Mouse (Mus musculus) ES-Bruce4 (cell line): Measurements from ENCODE around the gene Gpr157. TPM values are rescaled to one million over a fixed set of nuclear protein-coding genes. Genes with fewer than 3 reads are reported as not detected.

Experiments used
- H3K27ac ChIP-seq: 2 replicates; pipeline ENCODE4 v1.5.1; 2012; ENCODE audit warnings: low read length, inconsistent platforms; ENCODE audit not compliant: insufficient read depth
- H3K27me3 ChIP-seq: 2 replicates; pipeline ENCODE4 v1.6.1; 2012; ENCODE audit warnings: mild to moderate bottlenecking, low read length, inconsistent platforms; ENCODE audit not compliant: control insufficient read depth, poor library complexity, insufficient read depth, severe bottlenecking
- H3K36me3 ChIP-seq: 2 replicates; pipeline ENCODE4 v1.6.1; 2012; ENCODE audit warnings: inconsistent platforms, mild to moderate bottlenecking, low read length, moderate library complexity; ENCODE audit not compliant: control insufficient read depth, poor library complexity, insufficient read depth, severe bottlenecking
- H3K4me1 ChIP-seq: one replicate; pipeline ENCODE4 v1.8.1; 2011; ENCODE audit warnings: low read length; ENCODE audit not compliant: control insufficient read depth, insufficient read depth
- H3K4me3 ChIP-seq: 2 replicates; pipeline ENCODE4 v1.5.1; 2011; ENCODE audit warnings: low read depth, mild to moderate bottlenecking, low read length
- H3K9ac ChIP-seq: 2 replicates; pipeline ENCODE4 v1.6.1; 2012; ENCODE audit warnings: low read depth, mild to moderate bottlenecking, inconsistent platforms; ENCODE audit not compliant: poor library complexity, severe bottlenecking
- H3K9me3 ChIP-seq: replicated peaks from 2 replicates; pipeline ENCODE4 v1.6.1; 2012; ENCODE audit warnings: mild to moderate bottlenecking, low read length, inconsistent platforms; ENCODE audit not compliant: control insufficient read depth, poor library complexity, insufficient read depth, severe bottlenecking
- CTCF ChIP-seq: IDR thresholded peaks from one replicate; pipeline ENCODE4 v1.8.1; 2011; ENCODE audit warnings: low read depth, low read length
- EP300 ChIP-seq: IDR thresholded peaks from 2 replicates; pipeline ENCODE4 v1.6.1; 2011; ENCODE audit warnings: low read depth, low read length; ENCODE audit not compliant: insufficient read depth
- POLR2A ChIP-seq: IDR thresholded peaks from one replicate; pipeline ENCODE4 v1.8.1; 2011; ENCODE audit warnings: low read length; ENCODE audit not compliant: insufficient read depth
- polyA plus RNA-seq: library from polyadenylated mRNA; stranded (reverse); fragments of >200 nt; gene quantifications from 2 replicates; pipeline ENCODE4 v1.2.4, GENCODE M21; 2011; ENCODE audit warnings: low read depth; ENCODE audit not compliant: missing spikeins, insufficient read depth, insufficient read length

The Gpr157 gene
- polyA plus RNA-seq, 1 experiment = 2.2 TPM

GRCm38 (mm10) chr4:150139090-150139489 is 51.9 kb downstream of the Gpr157 start:
- TF ChIP-seq CTCF (no peak), POLR2A (no peak), EP300 (no peak)
- H3K27ac ChIP-seq = no peak overlapping the region
- H3K36me3 ChIP-seq = no peaks in the 10 kb centered on the region
- peaks cover 2% of the 10 kb centered on the region for H3K4me1 ChIP-seq
- no peaks in the 10 kb centered on the region for H3K9me3 ChIP-seq
- H3K4me3 ChIP-seq = no peak overlapping the region
- no peaks in the 10 kb centered on the region for H3K27me3 ChIP-seq
- H3K9ac ChIP-seq = no peak overlapping the region

- Histone ChIP-seq H3K27ac (no peak overlapping the region), H3K9ac (no peak overlapping the region), H3K36me3 (no peaks in the 10 kb centered on the region), H3K4me1 (peaks cover 2% of the 10 kb centered on the region), H3K9me3 (no peaks in the 10 kb centered on the region), H3K27me3 (no peaks in the 10 kb centered on the region), H3K4me3 (no peak overlapping the region)
- TF ChIP-seq CTCF (no peak), EP300 (no peak)
Observed at GRCm38 (mm10) chr4:150140346-150140745, 53.2 kb downstream of the Gpr157 start.

GRCm38 (mm10) chr4:150144242-150144641 is 57.1 kb downstream of the Gpr157 start:
- Histone ChIP-seq H3K27ac (no peak overlapping the region), H3K9me3 (no peaks in the 10 kb centered on the region), H3K4me1 (no peaks in the 10 kb centered on the region), H3K9ac (peak overlapping the region; percentile 23), H3K27me3 (no peaks in the 10 kb centered on the region), H3K4me3 (peak overlapping the region; percentile 89), H3K36me3 (no peaks in the 10 kb centered on the region)
- no peak for TF ChIP-seq CTCF
- TF ChIP-seq EP300 = no peak

GRCm38 (mm10) chr4:150146286-150146685 is 59.1 kb downstream of the Gpr157 start:
- Histone ChIP-seq H3K9me3 (no peaks in the 10 kb centered on the region), H3K4me1 (no peaks in the 10 kb centered on the region), H3K4me3 (no peak overlapping the region), H3K27ac (peak overlapping the region; percentile 28; the same call in 1 of the 2 replicates), H3K36me3 (no peaks in the 10 kb centered on the region), H3K9ac (no peak overlapping the region; the same call in 1 of the 2 replicates), H3K27me3 (no peaks in the 10 kb centered on the region)
- no peak for TF ChIP-seq CTCF
- TF ChIP-seq POLR2A = no peak
- no peak for TF ChIP-seq EP300

- Histone ChIP-seq H3K4me1 (peaks cover 2% of the 10 kb centered on the region), H3K27ac (no peak overlapping the region), H3K27me3 (no peaks in the 10 kb centered on the region), H3K4me3 (no peak overlapping the region), H3K36me3 (no peaks in the 10 kb centered on the region), H3K9me3 (no peaks in the 10 kb centered on the region), H3K9ac (no peak overlapping the region)
- TF ChIP-seq POLR2A (no peak), CTCF (peak; percentile 33)
Observed at GRCm38 (mm10) chr4:150151045-150151444, 63.9 kb downstream of the Gpr157 start.

GRCm38 (mm10) chr4:150152483-150152882 is 65.3 kb downstream of the Gpr157 start:
- no peak overlapping the region for H3K27ac ChIP-seq
- H3K4me3 ChIP-seq = no peak overlapping the region
- no peaks in the 10 kb centered on the region for H3K27me3 ChIP-seq
- no peaks in the 10 kb centered on the region for H3K36me3 ChIP-seq
- TF ChIP-seq POLR2A = no peak
- TF ChIP-seq EP300 = no peak
- no peaks in the 10 kb centered on the region for H3K9me3 ChIP-seq
- no peak overlapping the region for H3K9ac ChIP-seq
- peaks cover 2% of the 10 kb centered on the region for H3K4me1 ChIP-seq
